Comparison of ENCODE assay signal across 11 mouse cellular contexts in the genomic region with DNA sequence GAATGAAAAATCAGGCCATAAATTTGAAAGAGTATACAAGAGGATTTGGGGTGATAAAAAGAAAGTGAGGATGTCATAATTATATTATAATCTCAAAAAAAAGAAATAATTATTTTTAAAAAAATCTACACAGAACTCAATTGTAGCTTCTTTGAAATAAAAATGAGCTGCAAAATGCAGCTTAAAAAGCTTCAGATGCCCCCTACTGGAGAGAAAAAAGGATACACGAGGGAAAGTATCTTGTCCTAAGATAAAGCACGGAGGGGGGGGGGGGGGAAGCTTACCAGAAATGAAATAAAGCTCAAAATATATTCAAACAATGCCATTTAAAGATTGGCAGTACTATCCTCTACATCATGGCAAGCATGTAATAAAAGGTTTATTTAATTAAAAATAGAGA.
DNase-seq lines count a peak whose midpoint lies in the region; ATAC-seq and TF ChIP-seq lines count a peak whose summit lies in the region.
"Had no signal": no experiment of that assay in that cellular context is flagged by ENCODE, and none has a peak within 500 bp of the region (broad histone marks: within the 10 kb centered on the region; RNA-seq: fewer than 3 reads in every experiment).

No protein-coding gene starts in this region.

- H3K9ac ChIP-seq in hindbrain, postnatal 0 days (replicated peaks; ENCODE audit: low read length), result no peak overlapping the region
- no peak overlapping the region for H3K9ac ChIP-seq in hindbrain, embryonic 13.5 days
- no peak overlapping the region for H3K9ac ChIP-seq in midbrain, embryonic 14.5 days (replicated peaks; ENCODE audit: low read length)
- H3K9ac ChIP-seq in midbrain, embryonic 13.5 days (replicated peaks), result no peak overlapping the region
- H3K9ac ChIP-seq in stomach, postnatal 0 days (ENCODE audit: low read length), result no peak overlapping the region
- no peak overlapping the region for H3K9ac ChIP-seq in heart, embryonic 12.5 days
- H3K9ac ChIP-seq: embryonic facial prominence, embryonic 15.5 days had no signal

- 19% methylated on average over 2 of the region's 2 CpGs for WGBS in hindbrain, postnatal 0 days
- WGBS in hindbrain, embryonic 13.5 days, result 18% methylated on average over 2 of the region's 2 CpGs
- WGBS in midbrain, embryonic 14.5 days, result 13% methylated on average over 2 of the region's 2 CpGs
- 12% methylated on average over 2 of the region's 2 CpGs for WGBS in midbrain, embryonic 13.5 days
- 3% methylated on average over 2 of the region's 2 CpGs for WGBS in stomach, postnatal 0 days
- 13% methylated on average over 2 of the region's 2 CpGs for WGBS in heart, embryonic 12.5 days

- peak; percentile 75 for DNase-seq in hindbrain, postnatal 0 days (ENCODE audit: low spot score)
- peak; percentile 80 for DNase-seq in midbrain, embryonic 14.5 days
- DNase-seq in brain, adult 2 months (ENCODE audit: low read depth, low spot score), result peak; percentile 56
- DNase-seq in stomach, postnatal 0 days (ENCODE audit: low spot score), result no peak
- DNase-seq: thymus, postnatal 4 days had no signal

- no peak for TF ChIP-seq EP300 in stomach, postnatal 0 days (optimal IDR thresholded peaks at IDR 0.05)

- no peak overlapping the region for H3K4me3 ChIP-seq in hindbrain, postnatal 0 days (ENCODE audit: low read length)
- no peak overlapping the region for H3K4me3 ChIP-seq in hindbrain, embryonic 13.5 days
- no peak overlapping the region for H3K4me3 ChIP-seq in midbrain, embryonic 14.5 days (replicated peaks; ENCODE audit: low read depth, low read length)
- no peak overlapping the region for H3K4me3 ChIP-seq in midbrain, embryonic 13.5 days (replicated peaks)
- H3K4me3 ChIP-seq in stomach, postnatal 0 days (ENCODE audit: low read depth, low read length), result no peak overlapping the region
- H3K4me3 ChIP-seq in heart, embryonic 12.5 days, result no peak overlapping the region
- H3K4me3 ChIP-seq: embryonic facial prominence, embryonic 15.5 days; heart, embryonic 10.5 days had no signal

- H3K4me2 ChIP-seq in hindbrain, postnatal 0 days (ENCODE audit: low read depth, low read length), result no peak overlapping the region
- no peak overlapping the region for H3K4me2 ChIP-seq in hindbrain, embryonic 13.5 days
- H3K4me2 ChIP-seq in midbrain, embryonic 14.5 days (ENCODE audit: low read length), result no peak overlapping the region
- no peak overlapping the region for H3K4me2 ChIP-seq in midbrain, embryonic 13.5 days (replicated peaks)
- no peak overlapping the region for H3K4me2 ChIP-seq in stomach, postnatal 0 days (replicated peaks; ENCODE audit: low read depth)
- no peak overlapping the region for H3K4me2 ChIP-seq in heart, embryonic 12.5 days
- H3K4me2 ChIP-seq: embryonic facial prominence, embryonic 15.5 days had no signal

- H3K36me3 ChIP-seq in hindbrain, postnatal 0 days (ENCODE audit: insufficient read depth, low read length), result no peaks in the 10 kb centered on the region
- H3K36me3 ChIP-seq in hindbrain, embryonic 13.5 days, result no peaks in the 10 kb centered on the region
- no peaks in the 10 kb centered on the region for H3K36me3 ChIP-seq in midbrain, embryonic 14.5 days (ENCODE audit: control insufficient read depth, insufficient read depth, low read length)
- H3K36me3 ChIP-seq in midbrain, embryonic 13.5 days, result no peaks in the 10 kb centered on the region
- no peaks in the 10 kb centered on the region for H3K36me3 ChIP-seq in stomach, postnatal 0 days (ENCODE audit: control insufficient read depth, insufficient read depth, low read length)
- H3K36me3 ChIP-seq in heart, embryonic 12.5 days, result no peaks in the 10 kb centered on the region
- H3K36me3 ChIP-seq: embryonic facial prominence, embryonic 15.5 days; heart, embryonic 10.5 days had no signal

- no peak for ATAC-seq in hindbrain, postnatal 0 days
- no peak for ATAC-seq in hindbrain, embryonic 13.5 days (ENCODE audit: low FRiP score)
- no peak for ATAC-seq in midbrain, embryonic 14.5 days (ENCODE audit: low FRiP score, low TSS enrichment)
- ATAC-seq in midbrain, embryonic 13.5 days, result no peak
- no peak for ATAC-seq in stomach, postnatal 0 days (ENCODE audit: low FRiP score, low TSS enrichment)
- ATAC-seq in heart, embryonic 12.5 days (ENCODE audit: insufficient number of reproducible peaks, low FRiP score), result no peak

- no peak overlapping the region for H3K27ac ChIP-seq in hindbrain, postnatal 0 days
- no peak overlapping the region for H3K27ac ChIP-seq in hindbrain, embryonic 13.5 days
- no peak overlapping the region for H3K27ac ChIP-seq in midbrain, embryonic 14.5 days (replicated peaks; ENCODE audit: low read depth, low read length)
- H3K27ac ChIP-seq in midbrain, embryonic 13.5 days, result no peak overlapping the region
- H3K27ac ChIP-seq in stomach, postnatal 0 days (replicated peaks), result no peak overlapping the region
- no peak overlapping the region for H3K27ac ChIP-seq in heart, embryonic 12.5 days (ENCODE audit: poor library complexity, severe bottlenecking)
- H3K27ac ChIP-seq: embryonic facial prominence, embryonic 15.5 days; heart, embryonic 10.5 days; macrophage had no signal

- H3K27me3 ChIP-seq in hindbrain, postnatal 0 days (ENCODE audit: insufficient read depth, low read length), result no peaks in the 10 kb centered on the region
- H3K27me3 ChIP-seq in hindbrain, embryonic 13.5 days, result no peaks in the 10 kb centered on the region
- H3K27me3 ChIP-seq in midbrain, embryonic 14.5 days (ENCODE audit: control insufficient read depth, insufficient read depth, low read length), result no peaks in the 10 kb centered on the region
- H3K27me3 ChIP-seq in midbrain, embryonic 13.5 days, result no peaks in the 10 kb centered on the region
- no peaks in the 10 kb centered on the region for H3K27me3 ChIP-seq in stomach, postnatal 0 days (ENCODE audit: control insufficient read depth, insufficient read depth, low read length)
- H3K27me3 ChIP-seq in heart, embryonic 12.5 days (replicated peaks), result no peaks in the 10 kb centered on the region
- H3K27me3 ChIP-seq: embryonic facial prominence, embryonic 15.5 days had no signal

- H3K4me1 ChIP-seq in hindbrain, postnatal 0 days (ENCODE audit: insufficient read depth, low read length), result no peaks in the 10 kb centered on the region
- no peaks in the 10 kb centered on the region for H3K4me1 ChIP-seq in hindbrain, embryonic 13.5 days (replicated peaks)
- H3K4me1 ChIP-seq in midbrain, embryonic 14.5 days (ENCODE audit: control insufficient read depth, insufficient read depth, low read length), result no peaks in the 10 kb centered on the region
- H3K4me1 ChIP-seq in midbrain, embryonic 13.5 days (replicated peaks), result no peaks in the 10 kb centered on the region
- no peaks in the 10 kb centered on the region for H3K4me1 ChIP-seq in stomach, postnatal 0 days (replicated peaks; ENCODE audit: control insufficient read depth, insufficient read depth)
- peaks cover 18% of the 10 kb centered on the region for H3K4me1 ChIP-seq in heart, embryonic 12.5 days (replicated peaks)
- H3K4me1 ChIP-seq: embryonic facial prominence, embryonic 15.5 days had no signal

- no peaks in the 10 kb centered on the region for H3K9me3 ChIP-seq in hindbrain, postnatal 0 days (ENCODE audit: low read length)
- H3K9me3 ChIP-seq in hindbrain, embryonic 13.5 days, result no peaks in the 10 kb centered on the region
- no peaks in the 10 kb centered on the region for H3K9me3 ChIP-seq in midbrain, embryonic 14.5 days (ENCODE audit: control insufficient read depth, low read length)
- no peaks in the 10 kb centered on the region for H3K9me3 ChIP-seq in midbrain, embryonic 13.5 days
- no peaks in the 10 kb centered on the region for H3K9me3 ChIP-seq in stomach, postnatal 0 days (ENCODE audit: control insufficient read depth, low read length)
- H3K9me3 ChIP-seq in heart, embryonic 12.5 days (replicated peaks), result no peaks in the 10 kb centered on the region
- H3K9me3 ChIP-seq: embryonic facial prominence, embryonic 15.5 days; heart, embryonic 10.5 days had no signal

- peak; percentile 58 for TF ChIP-seq CTCF in hindbrain, postnatal 0 days (IDR thresholded peaks at IDR 0.05; ENCODE audit: low read depth)
- peak; percentile 67 for TF ChIP-seq CTCF in stomach, postnatal 0 days (IDR thresholded peaks at IDR 0.05; ENCODE audit: low read depth)
